Mouse (Mus musculus): ENCODE data around the gene 4921501E09Rik. TPM values are rescaled to one million over a fixed set of nuclear protein-coding genes. Genes with fewer than 3 reads are reported as not detected.

Gene 4921501E09Rik
- not detected in 2 replicates for polyA plus RNA-seq (2012; rRNA removed)

DNA sequence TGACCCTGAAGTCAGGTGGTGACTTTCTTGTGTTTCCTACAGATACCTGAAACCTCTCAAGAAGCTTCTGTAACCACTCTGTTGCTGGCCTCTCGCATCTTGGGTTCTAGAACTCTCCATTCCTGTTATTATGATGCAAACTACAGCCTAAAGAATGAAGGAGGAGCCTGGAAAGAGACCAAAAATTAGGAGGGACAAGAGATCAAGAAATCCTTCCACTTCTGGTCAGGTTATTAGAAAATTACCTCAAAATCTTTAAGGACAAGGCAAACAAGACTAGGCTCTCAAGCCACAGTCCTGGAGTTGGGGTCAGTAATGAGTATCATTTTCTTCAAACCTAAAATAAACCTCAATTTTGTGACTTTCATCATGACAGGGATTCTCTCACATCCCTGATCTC, at the start of gene 4921501E09Rik:
Gene 4921501E09Rik (minus strand): TSS at position 101 of the 400 bp plus-strand sequence.

DNA sequence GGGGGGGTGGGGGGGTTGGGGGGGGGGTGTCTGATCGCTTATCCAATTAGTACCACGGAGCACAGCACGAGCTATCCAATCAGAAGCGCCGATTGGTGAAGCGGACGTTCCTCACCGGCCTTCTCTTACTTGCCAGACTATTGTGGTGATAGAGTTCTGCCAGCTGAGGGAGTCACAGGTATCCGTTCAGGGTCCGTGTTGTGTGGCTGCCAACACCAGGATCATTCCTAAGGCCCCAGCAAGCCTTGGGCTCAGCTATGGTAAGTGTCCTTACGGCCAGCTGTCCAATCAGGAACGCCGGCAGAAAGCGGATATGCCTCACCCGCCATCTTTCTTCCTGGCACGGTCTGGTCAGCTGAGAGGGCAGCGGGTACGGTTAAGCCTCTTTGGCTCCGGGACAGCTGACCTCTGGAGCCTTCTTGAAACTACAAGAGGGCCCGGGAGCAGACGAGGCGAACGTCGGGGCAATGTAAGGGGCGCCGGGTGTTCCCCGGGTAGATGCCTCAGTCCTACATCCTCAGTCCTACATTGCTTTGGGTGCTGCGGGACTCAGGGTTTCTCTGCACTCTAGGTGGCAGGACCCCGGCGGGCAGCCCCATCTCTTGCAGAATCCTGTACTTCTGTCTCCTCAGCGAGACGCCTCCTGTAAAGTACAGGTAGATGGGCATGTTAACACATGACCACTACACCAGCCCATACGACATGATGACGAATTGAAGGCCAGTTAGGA, 21.5 kb upstream of the 4921501E09Rik start, which contains the start of gene Zfp563:
Gene Zfp563 (plus strand): TSS at position 91 of the 730 bp plus-strand sequence.

DNA sequence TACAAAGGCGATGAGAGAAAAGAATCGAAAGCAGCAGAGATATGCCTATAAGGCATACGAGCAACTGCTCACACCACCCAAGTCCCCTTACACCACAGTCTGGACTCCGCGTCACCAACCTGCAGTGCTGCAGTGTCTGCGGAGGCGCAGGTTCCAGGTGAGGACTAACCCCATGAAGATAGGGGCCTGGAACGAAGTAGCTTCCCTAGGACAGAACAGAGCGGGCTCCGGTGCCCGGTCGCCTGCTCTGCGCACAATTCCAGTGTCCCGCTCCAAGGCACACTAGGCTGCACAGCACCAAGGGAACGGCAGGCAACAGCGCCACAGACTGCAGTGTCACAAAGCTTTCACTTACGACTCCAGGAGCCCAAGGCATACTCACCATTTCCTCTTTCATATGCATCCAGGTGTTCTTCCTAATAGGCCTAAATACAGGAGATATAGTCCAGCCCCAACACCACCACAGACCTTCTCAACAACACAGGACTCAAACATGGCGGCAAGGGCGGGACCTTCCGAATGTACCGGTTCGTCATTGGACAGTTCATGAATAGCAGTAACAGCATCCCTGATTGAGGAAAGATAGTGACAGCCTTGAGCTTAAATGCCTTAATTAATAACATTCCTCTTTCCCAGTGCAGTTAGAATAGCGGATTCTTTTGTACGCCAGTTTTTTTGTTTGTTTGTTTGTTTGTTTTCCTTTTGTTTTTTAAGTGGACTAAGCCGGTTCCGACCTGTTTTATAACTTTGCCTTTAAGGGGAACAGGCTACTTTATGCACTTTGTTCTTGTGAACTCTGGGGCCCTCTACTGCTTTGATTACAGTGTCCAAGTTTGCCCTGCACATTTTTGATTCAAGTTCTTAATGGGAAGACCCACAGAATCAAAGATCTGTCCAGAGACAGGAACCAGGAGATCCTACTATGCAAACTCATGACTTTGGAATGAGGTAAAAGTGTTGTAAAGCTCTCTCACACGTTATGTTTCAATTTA, 34.7 kb downstream of the 4921501E09Rik start, which contains the start of gene Zfp763:
Gene Zfp763 (minus strand): TSS at position 503 of the 992 bp plus-strand sequence.

Other genes with a start within 250 kb of the 4921501E09Rik start
- gene Zfp799, start 237.8 kb downstream of the 4921501E09Rik start, polyA plus RNA-seq (2012; rRNA removed) = 16.3 and 17.9 TPM in 2 replicates
- gene Zfp870, start 176.4 kb downstream of the 4921501E09Rik start, polyA plus RNA-seq (2012; rRNA removed) = 5.0 and 5.1 TPM in 2 replicates
- 0.04 and 0.09 TPM in 2 replicates for gene Cyp4f14, start 150.7 kb downstream of the 4921501E09Rik start, polyA plus RNA-seq (2012; rRNA removed)
- 14.2 and 15.9 TPM in 2 replicates for gene Cyp4f13, start 120.7 kb downstream of the 4921501E09Rik start, polyA plus RNA-seq (2012; rRNA removed)
- gene Zfp472, start 102.2 kb downstream of the 4921501E09Rik start, polyA plus RNA-seq (2012; rRNA removed) = 4.5 and 4.8 TPM in 2 replicates
- gene Zfp952, start 74.9 kb downstream of the 4921501E09Rik start, polyA plus RNA-seq (2012; rRNA removed) = 12.8 TPM in 2 replicates
- 12.1 and 13.0 TPM in 2 replicates for gene Zfp763, start 34.7 kb downstream of the 4921501E09Rik start, polyA plus RNA-seq (2012; rRNA removed)
- 11.9 and 14.4 TPM in 2 replicates for gene Zfp563, start 21.3 kb upstream of the 4921501E09Rik start, polyA plus RNA-seq (2012; rRNA removed)
- gene Morc2b, start 71.6 kb upstream of the 4921501E09Rik start, polyA plus RNA-seq (2012; rRNA removed) = 0.33 TPM in 2 replicates
- not detected in 2 replicates for gene Olfr55, start 100.4 kb upstream of the 4921501E09Rik start, polyA plus RNA-seq (2012; rRNA removed)
- not detected in 2 replicates for gene Olfr239, start 123.2 kb upstream of the 4921501E09Rik start, polyA plus RNA-seq (2012; rRNA removed)
- 0.32 and 0.38 TPM in 2 replicates for gene Olfr1564, start 153.6 kb upstream of the 4921501E09Rik start, polyA plus RNA-seq (2012; rRNA removed)
- 9.1 and 9.6 TPM in 2 replicates for gene Zfp955a, start 187.1 kb upstream of the 4921501E09Rik start, polyA plus RNA-seq (2012; rRNA removed)
- gene Olfr63, start 196.6 kb upstream of the 4921501E09Rik start, polyA plus RNA-seq (2012; rRNA removed) = not detected in 2 replicates
- 11.1 and 11.2 TPM in 2 replicates for gene Zfp955b, start 221.5 kb upstream of the 4921501E09Rik start, polyA plus RNA-seq (2012; rRNA removed)

All from central nervous system, embryonic 14 days (tissue).